Mouse (Mus musculus): ENCODE results near the gene Ppm1j.
"Not testable (repeated sequence)": the region's sequence is repeated elsewhere in the genome, so short reads cannot be mapped to it uniquely, and the experiment has no call there.

Ppm1j gene

DNA sequence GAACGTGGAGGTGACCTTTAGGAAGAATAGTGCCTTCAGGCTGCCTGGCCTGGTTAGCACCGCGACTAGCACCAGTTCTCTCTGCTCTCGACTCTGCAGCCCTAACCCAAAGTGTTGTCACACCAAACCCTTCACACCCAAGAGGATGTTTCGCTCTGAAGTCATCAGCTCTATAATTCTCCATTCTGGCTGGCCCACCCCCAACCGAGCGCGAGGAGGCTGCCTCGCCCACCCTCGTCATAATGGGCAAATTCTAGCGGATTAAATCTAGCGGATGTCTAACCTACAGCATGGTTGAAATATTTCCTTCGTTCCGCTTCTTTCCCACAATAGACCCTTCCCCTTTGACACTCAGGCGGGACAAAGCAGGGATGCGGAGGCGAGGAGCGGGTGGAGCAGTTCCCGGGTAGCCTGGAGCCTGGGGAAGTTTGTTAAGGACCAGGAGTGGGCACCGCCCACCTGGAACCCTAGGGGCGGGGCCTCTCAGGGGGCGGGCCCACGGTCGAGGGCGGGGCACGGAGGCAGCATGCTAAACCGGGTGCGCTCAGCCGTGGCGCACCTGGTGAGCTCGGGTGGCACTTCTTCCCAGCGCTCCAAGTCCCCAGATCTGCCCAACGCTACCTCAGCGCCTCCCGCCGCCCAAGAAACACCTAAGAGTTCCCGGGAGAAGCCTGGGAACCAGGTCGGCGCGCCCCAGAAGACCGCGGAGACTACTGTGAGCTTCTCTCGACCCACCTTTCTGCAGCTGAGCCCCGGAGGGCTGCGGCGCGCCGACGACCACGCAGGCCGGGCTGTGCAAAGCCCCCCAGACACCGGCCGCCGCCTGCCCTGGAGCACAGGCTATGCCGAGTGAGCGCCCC is at the start of gene Ppm1j:
Gene Ppm1j, plus strand, starts transcription at position 496 of the 860 bp plus-strand sequence.
- peak; percentile 89 for DNase-seq

- DNase-seq, result no peak
Measured at GRCm38 (mm10) chr3:104732907-104733306, 47.9 kb upstream of the Ppm1j start.

- DNase-seq, result no peak
Measured at GRCm38 (mm10) chr3:104734654-104735053, 46.2 kb upstream of the Ppm1j start.

GRCm38 (mm10) chr3:104741954-104742353 is 38.9 kb upstream of the Ppm1j start:
- DNase-seq, result no peak

DNA sequence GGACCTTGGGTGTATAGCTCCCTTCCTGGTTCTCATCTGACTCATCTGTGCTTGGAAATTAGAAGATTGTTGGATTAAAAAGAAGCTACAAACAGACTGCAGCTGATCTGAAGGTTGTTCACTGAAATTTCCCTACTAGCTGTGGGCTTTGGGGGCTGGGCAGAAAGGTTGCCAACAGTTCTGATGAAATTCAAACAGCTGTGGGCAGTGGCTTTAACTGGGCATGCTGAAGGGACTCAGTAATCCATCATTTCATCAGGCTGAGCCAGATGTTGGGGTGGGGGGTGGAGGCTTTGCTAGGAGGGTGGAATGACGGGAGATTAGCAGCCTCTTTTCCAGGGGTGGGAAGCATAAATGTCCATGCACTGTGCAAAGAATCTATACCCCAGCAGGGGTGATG is 37.7 kb upstream of the Ppm1j start:
- DNase-seq, result no peak

DNA sequence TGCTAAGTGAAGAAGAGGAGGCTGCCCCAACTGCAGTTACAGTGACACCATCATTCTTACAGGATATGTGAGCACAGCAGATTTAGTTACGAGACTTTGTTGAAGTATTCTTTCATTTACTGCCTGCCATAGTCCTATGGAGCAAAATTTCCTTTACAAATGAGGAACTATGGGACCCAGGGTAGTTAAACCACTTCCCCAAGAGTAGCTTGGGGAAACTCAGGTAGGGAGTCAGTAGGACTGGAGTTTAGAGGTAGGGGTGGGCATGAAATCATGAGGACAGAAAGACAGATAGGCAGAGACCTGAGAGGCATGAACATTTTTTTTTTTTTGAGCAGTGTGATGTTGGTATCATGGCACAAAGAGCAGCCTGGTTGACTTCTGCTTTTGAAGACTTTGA is 37.0 kb upstream of the Ppm1j start:
- no peak for DNase-seq

- not testable (repeated sequence) for DNase-seq
Measured at GRCm38 (mm10) chr3:104752845-104753244, 28.0 kb upstream of the Ppm1j start.

DNA sequence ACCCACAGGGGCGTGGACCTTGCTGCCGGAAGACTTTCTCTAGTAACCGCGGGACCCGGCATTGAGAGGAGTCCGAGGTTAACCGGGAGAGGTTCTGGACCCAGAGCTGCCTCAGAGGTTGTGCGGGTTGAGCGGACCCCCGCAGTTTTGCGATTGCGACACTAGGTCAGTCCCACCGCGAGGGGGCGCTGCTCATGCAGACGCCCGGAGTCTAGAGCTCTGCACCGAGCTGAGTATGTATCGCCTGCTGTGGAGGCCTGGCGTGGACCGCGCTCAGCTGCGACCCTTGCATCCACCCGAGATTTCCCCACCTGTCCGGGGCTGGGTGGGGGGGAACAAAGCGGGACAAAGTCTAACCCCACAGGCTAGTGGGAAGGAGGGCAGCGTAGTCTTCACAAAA is 22.4 kb upstream of the Ppm1j start:
- DNase-seq, result peak; percentile 52

GRCm38 (mm10) chr3:104758869-104759268 is 22.0 kb upstream of the Ppm1j start:
- DNase-seq, result no peak

- peak; percentile 28 for DNase-seq
Measured at GRCm38 (mm10) chr3:104762103-104762863, 18.6 kb upstream of the Ppm1j start.

- peak; percentile 28 for DNase-seq
Measured at GRCm38 (mm10) chr3:104765021-104765420, 15.8 kb upstream of the Ppm1j start.

DNA sequence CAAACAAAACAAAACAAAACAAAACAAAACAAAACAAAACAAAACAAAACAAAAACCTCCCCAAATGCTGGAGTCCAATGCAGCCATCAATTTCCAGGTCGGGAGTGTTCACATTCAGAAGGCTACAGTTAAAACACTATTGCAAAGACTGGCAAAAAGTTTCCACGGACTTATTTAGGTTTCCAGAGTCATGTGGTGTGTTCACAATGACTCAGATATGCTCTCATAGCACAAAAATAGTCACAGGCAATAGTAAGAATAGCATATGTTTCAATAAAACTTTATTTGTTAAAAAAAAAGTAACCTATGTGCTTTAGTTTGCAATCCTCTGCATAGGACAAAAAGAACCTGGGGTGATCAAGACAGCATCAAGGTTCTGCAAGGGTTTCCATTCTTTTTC is 13.7 kb upstream of the Ppm1j start:
- no peak for DNase-seq

DNA sequence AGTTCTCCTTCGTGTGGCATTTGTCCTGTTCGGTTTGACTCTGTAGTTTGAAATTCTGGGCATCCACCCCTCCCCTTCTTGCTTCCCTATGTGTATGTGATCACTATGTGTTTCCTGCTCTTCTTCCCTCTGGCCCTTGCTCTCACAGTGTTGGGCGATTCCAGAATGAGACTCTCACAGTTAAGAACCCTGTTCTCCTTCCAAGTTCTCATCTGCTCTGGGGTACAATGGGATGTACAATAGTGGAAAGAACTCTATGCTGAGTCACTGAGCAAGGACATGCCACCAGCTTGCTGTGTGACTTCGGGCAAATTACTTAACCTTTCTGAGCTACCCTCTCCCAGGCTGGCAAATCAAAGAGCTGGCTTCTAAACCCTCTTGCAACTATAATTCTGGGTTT is 13.1 kb upstream of the Ppm1j start:
- DNase-seq, result no peak

- DNase-seq, result no peak
Measured at GRCm38 (mm10) chr3:104769135-104769534, 11.7 kb upstream of the Ppm1j start.

DNA sequence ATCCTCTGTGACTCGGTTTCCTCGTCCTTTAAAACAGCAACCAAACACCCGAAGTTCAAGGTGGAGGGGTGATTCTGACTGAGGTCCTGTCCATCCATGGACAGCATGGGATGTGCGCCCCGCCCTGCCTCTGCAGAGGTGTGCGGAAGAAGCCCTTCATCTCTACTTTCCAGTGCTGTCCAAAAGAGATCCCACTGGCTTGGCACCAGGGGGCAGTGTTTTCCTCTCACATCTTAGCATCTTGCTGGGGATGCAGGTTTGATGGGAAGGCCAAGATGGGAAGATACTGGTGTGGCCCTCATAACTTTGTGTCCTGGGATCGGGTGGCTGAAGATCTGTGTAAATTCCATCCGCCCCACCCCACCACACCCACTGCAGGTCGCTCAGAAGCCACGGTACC is 10.8 kb upstream of the Ppm1j start:
- DNase-seq, result peak; percentile 52

DNA sequence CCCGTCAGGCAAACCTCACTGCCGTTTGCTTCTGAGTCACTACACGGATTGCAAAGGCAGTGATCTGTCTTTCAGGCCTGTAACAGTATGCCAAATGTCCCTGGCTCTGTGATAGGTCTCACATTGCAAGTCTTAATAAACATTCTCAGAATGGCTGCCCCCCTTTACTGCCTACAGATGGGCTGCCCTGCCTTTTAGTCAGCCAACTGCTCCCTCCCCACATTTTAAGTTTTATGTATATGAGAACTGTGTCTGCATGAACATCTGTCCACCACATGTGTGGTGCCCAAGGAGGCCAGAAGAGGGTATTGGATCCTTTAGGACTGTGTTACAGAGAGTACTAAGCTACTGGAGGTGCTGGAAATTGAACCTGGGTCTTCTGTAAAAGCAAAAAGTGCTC is 9.9 kb upstream of the Ppm1j start:
- no peak for DNase-seq

DNA sequence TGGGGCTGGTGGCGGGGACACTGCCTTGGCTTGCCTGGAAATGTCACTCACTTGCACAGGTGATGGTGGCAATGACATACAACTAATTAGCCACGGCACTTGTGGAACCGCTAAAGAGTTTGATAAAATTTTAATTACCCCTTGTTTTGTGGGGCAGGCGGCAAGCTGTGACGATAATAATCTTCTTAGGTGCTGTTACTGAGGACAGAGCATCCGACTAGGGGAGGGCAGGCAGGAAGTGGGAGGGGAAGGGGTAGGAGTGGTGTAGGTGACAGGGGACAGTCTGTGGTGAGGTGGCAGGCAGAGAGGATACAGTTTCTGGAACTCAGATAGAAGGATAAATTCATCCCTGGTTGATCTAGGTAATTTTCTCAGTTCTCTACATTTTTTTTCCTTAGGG is 9.4 kb upstream of the Ppm1j start:
- no peak for DNase-seq

- DNase-seq, result no peak
Measured at GRCm38 (mm10) chr3:104773301-104773700, 7.6 kb upstream of the Ppm1j start.

DNA sequence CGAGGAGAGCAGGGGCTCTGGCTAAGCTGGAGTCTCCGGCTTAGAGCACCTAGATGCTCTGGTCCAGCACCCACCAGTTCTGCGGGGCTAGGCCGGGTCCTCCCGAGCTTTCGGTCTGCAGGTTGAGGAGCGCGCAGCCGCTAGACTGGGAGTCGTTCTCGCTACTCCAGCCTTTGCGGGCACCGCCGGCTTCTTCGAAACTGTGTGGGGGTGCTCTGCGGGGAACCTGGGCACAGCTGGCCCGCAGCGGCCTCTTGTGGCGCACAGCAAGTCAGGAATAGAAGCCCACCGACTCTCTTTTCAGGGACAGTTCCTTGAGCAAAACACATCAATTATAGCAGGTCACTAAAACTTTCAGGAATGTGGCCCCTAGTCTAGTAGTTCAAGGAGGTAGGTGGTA is 3.5 kb upstream of the Ppm1j start:
- DNase-seq, result no peak

DNA sequence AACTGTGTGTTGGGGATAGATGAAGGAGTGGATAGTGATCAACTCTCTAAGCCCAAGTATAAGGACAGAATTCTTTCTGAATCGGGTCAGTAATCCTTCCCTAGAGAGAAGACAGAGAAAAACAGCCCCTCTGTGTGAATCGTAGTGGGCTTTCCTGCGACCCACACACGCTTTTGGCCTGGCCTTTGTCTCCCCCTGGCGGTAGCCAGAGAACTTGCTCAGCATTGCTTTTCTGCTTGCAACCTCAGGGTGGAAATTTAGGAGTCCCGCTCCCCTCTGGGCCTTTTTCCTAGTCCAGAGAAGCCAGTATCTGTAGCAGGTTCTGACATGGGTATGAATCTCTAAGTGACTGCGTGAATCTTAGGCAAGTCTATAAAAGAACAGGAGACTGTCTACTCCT is 907 bp upstream of the Ppm1j start:
- DNase-seq, result peak; percentile 43

DNA sequence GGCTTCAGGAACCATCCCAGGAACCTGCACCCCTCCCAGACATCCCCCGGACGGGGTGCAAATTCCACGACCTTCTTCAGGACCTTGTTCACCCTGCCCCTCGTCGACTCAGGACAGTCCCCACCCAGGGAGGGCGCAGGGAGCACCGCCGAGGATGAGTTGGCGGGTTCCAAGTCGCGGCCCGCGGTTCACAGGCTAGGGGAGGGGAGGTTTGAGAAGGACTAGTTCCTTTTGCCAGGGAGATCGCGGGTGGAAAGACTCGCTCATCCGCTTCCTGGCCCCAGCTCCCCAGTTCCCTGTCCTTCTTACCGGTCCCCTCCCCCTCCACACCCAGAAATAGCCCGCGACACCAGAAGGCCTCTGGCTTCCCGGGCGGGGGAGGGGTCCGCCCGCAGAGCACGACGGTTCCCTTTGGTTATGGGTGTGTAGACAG is 631 bp downstream of the Ppm1j start, which contains the start of gene Fam19a3:
Gene Fam19a3, minus strand, starts transcription at position 370 of the 433 bp plus-strand sequence.
- DNase-seq, result peak; percentile 41

GRCm38 (mm10) chr3:104782061-104782681 is 1.3 kb downstream of the Ppm1j start:
- peak; percentile 72 for DNase-seq

DNA sequence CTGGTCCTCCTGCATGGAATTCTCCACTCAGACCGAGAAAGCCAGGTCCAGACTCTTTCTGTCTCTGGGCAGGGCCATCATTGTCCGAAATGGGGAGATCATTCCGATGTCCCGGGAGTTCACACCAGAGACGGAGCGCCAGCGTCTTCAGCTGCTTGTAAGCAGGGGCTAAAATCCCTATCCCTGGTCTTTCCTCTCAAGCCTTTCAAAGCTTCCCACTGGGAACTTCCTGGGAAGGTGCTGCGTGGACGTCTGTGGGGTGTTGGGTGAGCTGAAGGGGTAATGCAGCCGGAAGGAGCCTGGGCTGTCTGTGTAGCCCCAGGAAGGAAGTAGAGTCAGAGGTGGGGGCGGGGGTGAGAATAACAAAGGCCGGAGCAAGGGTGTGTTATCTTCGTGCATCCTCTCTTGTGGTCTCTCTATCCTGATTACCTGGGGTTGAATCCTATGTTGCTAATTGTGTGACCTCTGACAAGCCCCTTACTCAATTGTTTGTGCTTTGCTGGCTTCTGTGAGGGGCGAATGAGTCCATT is 3.2 kb downstream of the Ppm1j start:
- DNase-seq, result no peak

Measured in kidney, adult 9 months (tissue).